9 mouse cellular contexts compared by ENCODE assay signal in genomic region chr11:118007460-118008143, GRCm38 (mm10). TPM values are rescaled to one million over a fixed set of nuclear protein-coding genes. Genes with fewer than 3 reads are reported as not detected.
DNase-seq lines count a peak whose midpoint lies in the region; ATAC-seq and TF ChIP-seq lines count a peak whose summit lies in the region.
"Had no signal": no experiment of that assay in that cellular context is flagged by ENCODE, and none has a peak within 500 bp of the region (broad histone marks: within the 10 kb centered on the region; RNA-seq: fewer than 3 reads in every experiment).

No protein-coding gene starts in this region.

- no peaks in the 10 kb centered on the region for H3K27me3 ChIP-seq in kidney, embryonic 14.5 days (ENCODE audit: control insufficient read depth, insufficient read depth, low read length)
- H3K27me3 ChIP-seq in G1E (ENCODE audit: insufficient read depth, low read length) = no peaks in the 10 kb centered on the region

- no peaks in the 10 kb centered on the region for H3K9me3 ChIP-seq in kidney, embryonic 14.5 days (ENCODE audit: control insufficient read depth, low read length)
- H3K9me3 ChIP-seq in G1E (replicated peaks) = no peaks in the 10 kb centered on the region

- TF ChIP-seq CTCF in G1E (IDR thresholded peaks at IDR 0.05; ENCODE audit: low read depth, low read length) = no peak

- no peak overlapping the region for H3K4me3 ChIP-seq in kidney, embryonic 14.5 days (ENCODE audit: low read length)
- H3K4me3 ChIP-seq in G1E (ENCODE audit: low read depth, low read length) = peak overlapping the region; percentile 6; the same call in 1 of the 2 replicates
- H3K4me3 ChIP-seq: left cerebral cortex, adult 2 months had no signal

- 0 out of 2 replicates have a peak overlapping the region, but pooled peaks have one; percentile 23 for H3K9ac ChIP-seq in kidney, embryonic 14.5 days (ENCODE audit: low read depth, low read length)

- no peak overlapping the region for H3K4me2 ChIP-seq in kidney, embryonic 14.5 days (replicated peaks; ENCODE audit: low read depth, low read length)

- WGBS in kidney, embryonic 14.5 days = 61% methylated on average over 8 of the region's 8 CpGs

- H3K36me3 ChIP-seq in kidney, embryonic 14.5 days (ENCODE audit: control insufficient read depth, insufficient read depth, low read length) = peaks cover 47% of the 10 kb centered on the region
- peaks cover 99% of the 10 kb centered on the region for H3K36me3 ChIP-seq in G1E (replicated peaks)

- no peak for DNase-seq in kidney, postnatal 25 days
- no peak for DNase-seq in G1E (ENCODE audit: low spot score)
- peak; percentile 64 for DNase-seq in induced T-regulatory cell, adult 2 months (ENCODE audit: low read depth)
- peak; percentile 34 to 57 for DNase-seq in lung, postnatal 4 days
- no peak for DNase-seq in kidney, adult 8-10 months
- no peak for DNase-seq in spleen, adult 18-20 months
- no peak for DNase-seq in cerebellum, adult 11 months

- no peak for ATAC-seq in kidney, embryonic 14.5 days (ENCODE audit: low FRiP score, low TSS enrichment)
- ATAC-seq in G1E (ENCODE audit: extremely low read depth, insufficient number of reproducible peaks, low FRiP score, poor library complexity, severe bottlenecking) = no peak

- no peak overlapping the region for H3K27ac ChIP-seq in kidney, embryonic 14.5 days (ENCODE audit: low read depth, low read length)
- H3K27ac ChIP-seq: left cerebral cortex, adult 2 months had no signal

- peaks cover 50% of the 10 kb centered on the region for H3K4me1 ChIP-seq in kidney, embryonic 14.5 days (ENCODE audit: control insufficient read depth, insufficient read depth, low read length)
- peaks cover 38% of the 10 kb centered on the region for H3K4me1 ChIP-seq in G1E (ENCODE audit: insufficient read depth, low read depth, low read length)

RNA-seq across cellular contexts. Expression of gene Pgs1, which starts 21.5 kb away (rescaled TPM):
- 30.0 and 37.5 TPM in 2 replicates for polyA plus RNA-seq in kidney, embryonic 14.5 days (2014; fragmentation: Nextera tagmentation; extraction: Ambion mirVana)
- 9.7 and 10.0 TPM in 2 replicates for total RNA-seq in G1E (2014; fragmentation: Nextera tagmentation)
- total RNA-seq in G1E (2017) = 17.6 and 18.8 TPM in 2 replicates
- polyA plus RNA-seq in G1E (2012) = 36.9 and 37.6 TPM in 2 replicates

RNA-seq across cellular contexts. Expression of gene Socs3, which starts 37.8 kb away (rescaled TPM):
- 6.7 and 9.6 TPM in 2 replicates for polyA plus RNA-seq in kidney, embryonic 14.5 days (2014; fragmentation: Nextera tagmentation; extraction: Ambion mirVana)
- 1.3 TPM in 1 of 2 replicates, not detected in the other for total RNA-seq in G1E (2014; fragmentation: Nextera tagmentation)
- 3.8 and 5.6 TPM in 2 replicates for total RNA-seq in G1E (2017)
- 2.5 and 2.9 TPM in 2 replicates for polyA plus RNA-seq in G1E (2012)

Comparison
In these comparisons a context has a peak if more than half of its experiments do, and no peak if none do; other contexts are left out.
1. DNase-seq: peak in induced T-regulatory cell, adult 2 months (single experiment) and lung, postnatal 4 days (2 of 2); none in kidney, postnatal 25 days (0 of 2), G1E (single experiment), kidney, adult 8-10 months (0 of 2), spleen, adult 18-20 months (0 of 2) and cerebellum, adult 11 months (single experiment).